Mouse (Mus musculus) adrenal gland, adult 18-20 months (tissue): ENCODE results near the gene Ggps1. TPM values are rescaled to one million over a fixed set of nuclear protein-coding genes. Genes with fewer than 3 reads are reported as not detected.

ENCODE experiments used
- DNase-seq, 2 experiments: peaks; one replicate each; pipeline ENCODE4 v3.0.0; 2021 to 2022; ENCODE audit warnings: low spot score in 2 of 2
- long read RNA-seq, 2 experiments: library from polyadenylated mRNA; stranded (forward); transcript quantifications; one replicate each; pipeline ENCODE4 v2.0.0; 2021
- total RNA-seq, 2 experiments: library from RNA; stranded (reverse); gene quantifications; 1 replicate in 1 of 2; 2 replicates in 1 of 2; pipeline ENCODE4 v1.2.3; 2021

Gene Ggps1
- 10 to 100 TPM; 38.3 to 41.0 TPM for total RNA-seq
- long read RNA-seq, experiment 1, full-length matches to known transcripts, result 8 of 19 reads
- long read RNA-seq, experiment 1, partial matches to known transcripts, result 2 of 19 reads
- long read RNA-seq, experiment 1, other reads (novel, unspliced or antisense), result 9 of 19 reads
- long read RNA-seq, experiment 2, full-length matches to known transcripts, result 25 of 39 reads
- long read RNA-seq, experiment 2, partial matches to known transcripts, result 6 of 39 reads
- long read RNA-seq, experiment 2, other reads (novel, unspliced or antisense), result 8 of 39 reads

DNA sequence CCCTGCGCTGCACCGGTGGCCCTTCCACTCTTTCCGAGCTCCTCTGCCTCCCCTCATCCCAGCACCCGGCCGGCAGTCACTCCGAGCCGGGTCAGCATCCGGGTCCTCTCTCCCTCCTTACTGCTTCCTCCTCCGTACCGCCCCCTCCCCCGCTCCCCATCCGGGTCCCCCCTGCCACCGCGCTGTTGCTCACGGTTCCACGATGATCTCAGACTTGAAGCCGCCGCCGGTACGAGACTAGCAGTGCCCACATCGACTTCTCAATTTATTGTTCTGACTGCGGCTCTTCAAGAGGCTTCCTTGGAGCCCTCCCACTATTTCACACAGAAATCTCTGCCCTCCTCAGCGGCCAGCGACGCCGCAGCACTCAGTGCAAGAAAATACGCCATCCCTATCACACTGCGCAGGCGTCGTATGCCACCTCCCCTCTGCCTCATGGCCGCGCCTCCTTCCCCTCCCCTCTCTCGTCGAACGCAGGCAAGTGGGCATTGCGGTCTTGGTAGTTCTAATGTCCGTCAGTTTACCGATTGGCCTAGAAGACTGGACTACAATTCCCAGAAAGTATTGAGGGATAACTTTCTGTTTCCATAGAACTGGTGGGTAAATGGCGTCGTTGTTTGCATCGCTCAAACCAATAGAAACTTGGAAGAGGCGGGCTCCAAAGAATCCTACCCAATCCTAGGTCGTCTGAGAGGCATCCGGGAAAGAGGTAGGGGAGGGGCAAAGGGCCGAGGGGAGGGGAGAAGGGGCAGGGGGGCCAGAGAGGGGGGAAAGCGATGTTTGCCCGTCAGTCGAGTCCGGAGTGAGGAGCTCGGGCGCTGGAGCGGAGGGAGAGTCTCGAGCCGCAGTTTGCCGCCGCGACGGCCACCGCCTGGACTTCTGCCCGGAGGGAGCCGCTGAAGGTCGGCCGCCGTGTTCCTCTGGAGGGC is at the start of gene Ggps1, which contains the start of gene Arid4b:
TSS of gene Ggps1 (minus strand) at position 476 of the 929 bp plus-strand sequence.
TSS of gene Arid4b (plus strand) at position 220 of the 929 bp plus-strand sequence.
- DNase-seq, result peak; percentile 86 to 88

DNA sequence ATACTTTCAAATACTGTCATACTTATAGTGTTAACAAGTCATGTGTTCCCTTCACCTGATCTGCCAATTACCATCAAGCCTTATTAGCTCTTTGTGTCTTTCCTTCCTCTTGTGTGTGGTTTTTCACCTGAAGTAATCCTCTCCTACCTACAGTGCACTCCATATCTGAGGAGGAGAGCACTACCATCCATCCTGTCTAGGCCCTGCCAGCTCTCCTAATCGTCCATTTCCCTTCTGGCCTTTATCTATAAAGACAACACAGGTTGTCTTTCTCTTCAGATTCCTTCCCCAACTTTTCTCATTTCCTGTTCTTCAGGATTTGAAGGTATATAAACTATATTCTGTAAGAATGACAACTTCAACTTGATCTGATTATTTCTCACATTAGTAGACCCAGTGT is 47.9 kb upstream of the Ggps1 start:
- no peak for DNase-seq

DNA sequence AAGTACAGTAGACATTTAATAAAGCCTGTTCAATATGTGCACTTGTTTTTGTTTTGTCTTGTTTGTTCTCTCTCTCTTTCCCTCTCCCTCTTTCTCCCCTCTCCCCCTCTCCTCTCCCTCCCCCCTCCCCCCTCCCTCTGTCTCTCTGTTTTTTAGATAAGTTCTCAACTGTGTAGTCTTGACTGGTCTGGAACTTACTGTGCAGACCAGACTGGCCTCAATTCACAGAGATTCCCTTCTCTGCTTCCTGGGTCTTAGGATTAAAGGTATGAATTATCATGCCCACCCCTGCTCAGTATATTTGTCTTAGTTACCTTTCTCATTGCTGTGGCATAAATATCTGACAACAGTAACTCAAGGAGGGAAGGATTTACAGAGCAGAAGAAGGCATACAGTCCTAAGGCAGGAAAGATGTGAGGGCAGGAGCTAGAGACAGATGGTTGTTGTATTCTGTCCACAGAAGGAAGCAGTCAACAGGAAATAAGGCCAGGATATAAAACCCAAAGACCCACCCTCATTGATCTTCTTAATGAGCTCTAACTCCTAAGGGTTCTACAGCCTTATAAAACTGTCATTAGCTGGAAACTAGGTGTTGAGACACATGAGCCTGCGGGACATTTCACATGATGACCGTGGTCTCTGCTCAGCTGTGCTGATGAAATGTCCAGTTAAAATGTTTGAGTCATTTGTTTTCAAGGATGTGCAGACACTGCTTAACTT is 47.0 kb upstream of the Ggps1 start:
- no peak for DNase-seq

DNA sequence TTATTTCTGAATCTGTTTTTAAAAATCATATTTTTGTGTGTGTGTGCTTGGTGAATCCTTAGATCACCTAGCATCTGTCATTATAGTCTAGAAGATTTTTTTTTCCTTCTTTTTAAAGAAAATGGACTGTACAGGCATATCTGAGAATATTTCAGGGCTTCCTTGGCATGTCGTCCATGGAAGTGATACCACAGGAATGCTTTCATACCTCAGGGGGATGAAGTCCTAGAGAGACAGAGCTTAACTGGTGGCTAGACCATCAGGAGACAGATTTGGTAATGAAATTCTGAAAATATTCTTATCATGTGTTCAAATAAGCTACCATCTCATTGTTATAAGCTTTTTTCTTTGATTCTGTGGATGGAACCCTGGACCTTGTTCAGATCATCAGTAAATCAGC is 39.7 kb upstream of the Ggps1 start:
- DNase-seq, result no peak

DNA sequence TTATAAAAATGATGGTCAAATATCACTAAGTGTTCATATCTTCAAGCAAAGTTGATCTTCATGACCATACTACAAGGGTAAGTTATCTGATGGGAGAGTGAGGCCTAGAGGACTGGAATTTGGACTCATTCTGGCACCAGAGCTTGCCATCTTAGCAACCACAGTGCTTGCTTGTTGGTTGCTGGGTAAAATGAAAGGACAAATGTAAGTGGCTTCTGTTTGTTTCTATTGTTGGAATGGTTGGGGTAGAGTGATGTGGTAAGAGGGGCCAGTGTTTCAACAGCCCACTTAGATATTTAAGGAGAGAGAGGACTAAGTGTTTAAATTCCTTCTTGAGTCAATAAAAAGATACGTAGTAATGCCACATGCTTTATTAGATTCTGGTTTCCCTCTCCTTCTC is 25.4 kb upstream of the Ggps1 start:
- no peak for DNase-seq

DNA sequence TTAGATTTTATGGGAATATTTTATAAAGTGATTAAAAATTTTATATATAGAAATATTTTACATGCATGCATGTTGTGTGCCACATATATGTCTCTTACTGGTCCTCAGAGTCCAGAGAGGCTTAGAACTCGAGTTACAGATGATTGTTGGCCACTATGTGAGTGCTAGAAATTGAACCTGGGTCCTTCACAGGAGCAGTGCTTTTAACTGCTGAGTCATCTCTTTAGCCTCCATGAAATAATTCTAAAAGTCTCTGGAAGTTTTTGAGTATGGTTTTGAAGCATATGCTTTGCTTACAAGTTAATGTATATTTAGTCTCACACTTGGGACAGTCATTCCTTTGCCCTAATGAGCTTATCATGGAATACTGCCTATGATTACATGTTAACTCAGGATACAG is 12.0 kb upstream of the Ggps1 start:
- no peak for DNase-seq

DNA sequence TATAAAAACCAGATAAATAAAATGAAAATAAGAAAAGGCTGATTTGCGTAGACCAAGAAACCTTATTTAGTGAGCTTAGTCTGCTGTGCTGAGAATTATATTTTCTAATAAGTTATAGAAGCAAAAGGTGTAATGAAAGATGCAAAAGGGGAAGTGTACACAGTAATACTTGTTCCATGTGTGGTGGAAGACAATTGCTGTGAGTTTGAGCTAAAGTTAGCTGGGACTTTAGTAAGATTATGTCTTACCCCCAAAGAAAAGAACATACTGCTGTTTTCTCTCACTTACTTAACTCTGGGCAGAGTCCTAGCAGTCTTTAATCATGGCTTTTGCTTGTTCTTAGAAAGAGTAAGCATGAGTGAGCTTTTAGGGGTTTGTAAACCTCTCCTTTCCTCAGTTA is 11.1 kb upstream of the Ggps1 start:
- no peak for DNase-seq

DNA sequence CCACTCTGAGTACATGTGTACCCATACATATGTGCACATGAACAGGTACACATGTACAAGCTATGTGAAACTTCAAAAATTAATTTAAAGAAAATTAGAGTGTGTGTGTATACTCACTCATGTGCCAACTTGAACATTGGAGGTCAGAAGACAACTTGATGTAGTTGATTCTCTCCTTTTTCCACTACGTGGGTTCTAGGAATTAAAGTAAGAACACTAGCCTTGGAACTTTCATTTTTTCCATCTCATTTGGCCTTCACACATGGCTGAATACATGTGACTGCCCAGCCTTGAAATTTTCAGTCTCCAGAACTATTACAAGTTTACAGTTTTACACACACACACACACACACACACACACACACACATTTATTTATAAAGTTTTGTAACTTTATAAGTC is 6.0 kb upstream of the Ggps1 start:
- no peak for DNase-seq

DNA sequence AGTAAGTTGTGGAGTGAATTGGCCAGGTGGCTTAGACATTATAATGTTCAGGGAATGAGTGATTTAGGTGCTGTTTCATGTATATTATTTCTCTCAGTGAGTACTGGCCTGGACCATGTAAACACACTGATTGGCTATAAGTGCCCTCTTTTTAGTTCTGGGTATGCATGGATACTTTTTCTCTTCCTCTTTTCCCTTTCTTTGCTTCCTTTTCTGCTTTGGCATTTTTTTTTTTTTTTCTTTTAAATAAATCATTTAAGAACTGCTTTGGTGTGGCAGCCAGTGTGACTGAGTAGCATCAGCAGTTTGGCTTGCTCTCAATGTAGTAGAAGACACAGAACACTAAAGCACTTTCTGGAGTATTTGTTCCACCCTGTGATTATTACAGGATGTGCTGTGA is 4.7 kb upstream of the Ggps1 start:
- DNase-seq, result no peak

DNA sequence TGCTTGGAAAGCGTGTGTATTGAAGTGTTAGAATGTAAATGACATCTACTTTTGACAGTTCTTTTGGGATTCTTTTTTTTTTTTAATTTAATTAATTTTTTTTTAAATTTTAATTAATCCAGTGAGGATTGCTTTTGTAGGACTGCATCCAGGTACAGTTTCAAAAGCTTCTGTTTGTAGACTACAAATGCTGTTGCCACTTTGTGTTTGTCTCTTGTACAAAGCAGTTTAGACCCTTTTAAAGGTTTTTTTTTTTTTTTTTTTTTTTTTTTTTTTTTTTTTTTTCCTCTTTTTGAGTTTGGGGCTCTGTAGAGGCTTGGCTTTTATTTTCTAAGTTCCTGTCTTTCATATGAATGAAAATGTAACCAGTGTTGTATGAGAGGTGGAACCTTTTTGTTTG is 2.4 kb upstream of the Ggps1 start:
- no peak for DNase-seq

DNA sequence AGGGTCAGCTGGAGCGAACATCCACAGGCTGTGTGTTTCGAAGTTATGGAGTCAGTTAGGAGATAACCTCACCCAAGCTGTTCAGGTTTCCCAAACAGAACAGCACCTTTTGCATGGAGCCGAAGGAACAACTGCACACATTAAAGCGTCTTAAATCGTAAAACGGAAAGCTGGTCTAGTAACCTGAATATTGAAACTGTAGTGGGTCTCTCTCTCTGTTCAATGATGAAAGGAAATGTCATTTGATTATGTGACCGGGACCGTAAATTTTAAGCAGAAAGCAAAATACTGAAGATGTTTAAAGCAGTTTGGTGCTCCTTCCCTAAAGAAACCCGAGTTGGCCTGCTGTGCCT is 1.7 kb upstream of the Ggps1 start:
- no peak for DNase-seq

DNA sequence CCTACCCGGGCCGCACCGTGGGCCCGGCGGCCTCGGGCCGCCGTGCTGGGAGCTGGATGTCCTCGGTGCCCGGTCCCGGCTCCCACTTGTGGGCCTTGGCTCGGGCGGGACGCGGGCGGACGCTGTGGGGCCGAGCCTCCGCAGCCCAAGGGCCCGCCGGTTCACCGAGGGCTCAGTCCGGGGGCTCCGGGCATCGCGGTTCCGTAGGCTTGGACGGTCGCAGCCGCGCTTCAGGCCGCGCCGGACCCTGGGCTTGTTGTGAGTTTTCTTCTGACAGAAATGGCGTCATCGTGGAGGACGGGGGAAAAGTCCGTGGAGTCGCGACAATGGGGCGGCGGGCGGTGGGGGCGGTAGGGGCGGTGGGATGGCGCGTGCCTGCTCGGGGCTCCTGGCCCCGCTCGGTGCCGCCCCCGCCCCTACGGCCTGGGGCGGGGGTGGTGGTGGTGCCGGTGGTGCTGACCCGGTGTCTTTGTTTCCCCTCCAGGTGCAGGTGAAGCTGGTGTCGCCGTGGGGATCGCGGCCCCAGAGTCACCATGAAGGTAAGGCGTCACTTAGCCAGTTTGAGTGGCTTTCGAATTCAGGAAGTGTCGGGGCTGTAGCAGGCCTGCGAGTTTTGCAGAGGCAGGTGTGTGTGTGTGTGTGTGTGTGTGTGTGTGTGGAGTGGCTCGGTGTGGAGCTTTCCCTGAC is 1.2 kb upstream of the Ggps1 start:
- peak; percentile 37 to 46 for DNase-seq

DNA sequence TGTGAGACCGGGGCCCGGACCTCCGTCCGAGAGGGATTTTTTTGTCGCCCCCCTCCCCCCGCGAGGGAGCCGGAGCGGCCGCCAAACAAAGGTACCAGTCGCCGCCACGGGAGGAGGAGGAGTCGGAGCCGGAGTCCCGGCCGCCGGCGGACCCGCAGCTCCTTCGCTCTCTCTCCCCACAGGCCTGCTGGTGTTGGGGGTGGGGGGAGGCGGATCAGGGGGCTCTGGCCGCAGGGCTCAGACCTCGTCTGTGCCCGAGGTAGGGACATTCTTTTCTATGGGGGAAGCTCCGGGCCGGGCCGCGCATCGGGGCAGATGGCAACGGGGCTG is 619 bp upstream of the Ggps1 start:
- DNase-seq, result no peak

DNA sequence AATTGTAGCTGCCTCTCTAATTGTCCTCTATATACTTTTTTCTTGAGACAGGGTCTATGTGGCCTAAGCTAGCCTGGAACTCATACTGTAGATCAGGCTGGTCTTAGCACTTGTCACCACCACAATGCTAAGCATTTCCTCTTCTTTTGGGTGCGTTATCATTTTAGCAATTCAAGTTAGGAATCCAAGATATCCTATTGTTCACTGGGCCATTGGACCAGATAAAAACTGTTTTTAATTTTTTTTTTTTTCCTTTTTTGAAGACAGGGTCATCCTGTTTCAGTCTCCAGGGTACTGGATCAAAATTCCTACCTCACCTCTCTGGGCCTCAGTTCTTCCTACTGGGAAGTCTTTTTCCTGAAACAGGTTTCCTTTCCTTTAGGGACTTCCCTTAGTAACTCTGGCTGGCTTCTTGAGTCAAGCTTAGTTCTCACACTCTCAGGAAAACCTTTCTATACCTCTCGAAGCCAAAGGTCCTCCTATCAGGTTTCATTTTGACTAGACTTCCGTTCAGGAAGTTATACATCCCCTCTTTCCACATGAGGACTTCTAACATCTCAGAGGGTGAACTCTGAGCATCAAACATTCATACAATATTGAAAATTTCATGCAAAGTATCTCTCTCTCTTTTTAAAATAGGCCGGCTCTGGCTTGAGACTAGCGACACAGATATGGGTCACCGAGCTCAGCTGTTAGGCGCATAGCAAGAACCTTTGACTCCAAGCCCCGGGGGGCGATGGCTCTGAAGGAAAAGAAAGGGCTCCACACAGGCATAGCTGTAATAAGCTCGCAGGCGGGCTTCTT is 877 bp downstream of the Ggps1 start:
- DNase-seq, result no peak

DNA sequence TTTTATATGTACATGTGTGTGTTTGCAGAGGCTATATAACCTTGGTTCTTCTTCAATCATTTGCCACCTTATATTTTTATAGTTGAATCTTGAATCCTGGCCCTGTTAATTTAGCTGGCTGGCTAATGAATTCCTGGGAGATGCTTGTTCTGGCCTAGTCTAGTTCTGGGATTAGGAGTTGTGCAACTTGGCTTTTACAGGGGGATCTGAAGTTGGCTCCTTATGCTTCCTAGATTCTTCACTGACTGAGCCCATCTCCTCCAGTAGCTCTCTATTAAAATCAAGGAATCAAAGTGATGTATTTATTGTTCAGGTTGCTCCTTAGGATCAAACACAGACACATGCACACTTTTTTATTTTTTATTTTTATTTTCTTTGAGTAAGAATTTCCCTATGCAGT is 3.7 kb downstream of the Ggps1 start:
- DNase-seq, result no peak

DNA sequence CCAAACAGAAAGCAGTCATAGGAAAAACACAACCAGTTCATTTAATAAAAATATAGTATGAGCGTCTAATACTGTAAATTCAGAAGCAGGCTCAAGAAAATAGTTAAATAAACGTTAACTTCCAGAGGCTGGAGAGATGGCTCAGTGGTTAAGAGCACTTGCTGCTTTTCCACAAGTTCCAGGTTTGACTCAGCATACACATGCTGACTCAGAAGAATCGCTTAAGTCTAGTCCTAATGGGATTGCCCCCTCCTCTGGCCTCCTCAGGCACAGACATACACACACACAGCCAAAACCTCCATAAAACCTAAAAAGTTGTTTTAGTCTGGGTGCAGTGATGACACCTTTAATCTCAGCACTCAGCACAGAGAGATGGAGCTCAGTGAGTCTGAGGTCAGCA is 6.5 kb downstream of the Ggps1 start:
- no peak for DNase-seq

DNA sequence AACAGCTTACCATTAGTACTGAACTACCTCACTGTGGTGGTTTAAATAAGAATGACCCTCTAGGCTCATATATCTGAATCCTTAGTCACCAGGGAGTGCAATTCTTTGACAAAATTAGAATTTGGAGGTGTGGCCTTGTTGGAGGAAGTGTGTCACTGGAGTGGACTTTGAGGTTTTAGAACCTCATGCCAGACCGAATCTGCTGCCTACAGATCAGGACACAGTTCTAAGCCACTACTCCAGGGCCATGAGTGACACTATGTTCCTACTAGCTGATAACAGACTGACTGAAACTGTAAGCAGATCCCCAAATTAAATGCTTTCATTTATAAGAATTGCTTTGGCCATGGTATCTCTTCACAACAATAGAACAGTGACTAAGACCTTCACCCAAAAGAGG is 13.4 kb downstream of the Ggps1 start:
- no peak for DNase-seq

DNA sequence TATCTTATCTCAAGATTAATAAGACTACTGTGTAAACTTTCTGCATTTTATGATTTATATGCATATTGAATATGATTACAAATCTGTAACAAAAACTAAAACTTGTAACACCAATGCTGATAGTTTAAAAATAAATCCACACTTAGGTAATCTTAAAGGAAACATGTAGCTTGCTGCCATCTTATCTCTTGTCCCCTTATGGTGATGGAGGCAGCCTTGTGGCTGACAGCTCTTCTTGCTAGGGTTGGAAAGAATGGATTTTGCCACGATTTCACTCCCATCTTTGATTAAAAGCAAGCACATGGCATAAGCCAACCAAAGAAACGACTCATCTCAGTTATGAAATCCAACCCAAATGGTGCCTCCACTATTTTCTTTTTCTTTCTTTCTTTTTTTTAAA is 18.8 kb downstream of the Ggps1 start:
- DNase-seq, result no peak

DNA sequence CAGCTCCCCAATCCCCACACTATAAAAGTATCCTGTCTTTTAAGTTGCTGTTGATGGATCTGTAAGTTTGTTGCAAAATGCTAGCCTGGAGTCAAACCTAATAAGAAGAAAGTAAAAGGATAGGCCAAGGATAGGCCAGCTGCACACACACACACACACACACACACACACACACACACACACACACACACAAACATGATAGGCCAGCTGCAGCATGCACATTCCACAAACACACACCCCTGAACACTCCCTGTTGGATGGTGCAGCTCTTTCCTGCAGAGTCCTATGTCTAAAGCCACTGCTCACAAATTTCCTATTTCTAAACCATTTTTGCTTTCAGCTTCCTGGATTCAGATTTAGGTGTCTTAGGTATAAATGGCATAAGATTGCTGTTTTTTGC is 19.4 kb downstream of the Ggps1 start:
- no peak for DNase-seq

DNA sequence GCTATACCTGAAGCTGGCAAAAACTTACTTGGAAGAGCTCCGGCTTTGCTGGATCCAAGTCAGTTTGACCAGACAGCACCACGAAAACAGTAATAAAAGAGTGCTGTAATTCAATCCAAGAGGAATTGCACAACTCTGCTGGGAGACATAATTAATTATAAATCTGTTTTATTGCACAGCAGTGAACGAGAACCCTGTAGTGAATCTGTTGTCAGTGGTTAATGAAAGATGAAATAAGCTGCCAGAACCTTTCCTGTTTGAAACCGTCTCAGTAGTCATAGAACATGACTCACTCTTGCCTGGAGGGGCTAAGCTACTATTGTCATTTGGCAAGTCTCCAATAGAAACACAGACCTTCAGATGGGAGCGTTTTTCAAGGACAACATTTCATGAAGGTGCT is 23.1 kb downstream of the Ggps1 start:
- DNase-seq, result no peak
